Mouse (Mus musculus) hindbrain, embryonic 11.5 days (tissue): ENCODE measurements around the gene She. TPM values are rescaled to one million over a fixed set of nuclear protein-coding genes. Genes with fewer than 3 reads are reported as not detected.

ENCODE experiments used
- ATAC-seq: fragments of 200-750 bp; cut with Nextera tagmentation; 2 replicates; pipeline ENCODE4 v1.8.0; 2017; ENCODE audit warnings: mild to moderate bottlenecking, moderate TSS enrichment, moderate library complexity; ENCODE audit not compliant: low FRiP score
- DNase-seq: peaks from one replicate; pipeline ENCODE4 v3.0.0-alpha.2; 2015; ENCODE audit warnings: low spot score
- H3K27ac ChIP-seq: fragments of 300-500 bp; sonication (generic); 2 replicates; pipeline ENCODE4 v1.5.1; 2014; ENCODE audit warnings: mild to moderate bottlenecking, low read depth, low read length
- H3K27me3 ChIP-seq: fragments of 300-500 bp; sonication (generic); 2 replicates; pipeline ENCODE4 v1.6.1; 2014; ENCODE audit warnings: mild to moderate bottlenecking, low read length, moderate library complexity, mixed read lengths; ENCODE audit not compliant: control insufficient read depth, insufficient read depth
- H3K36me3 ChIP-seq: fragments of 300-500 bp; sonication (generic); 2 replicates; pipeline ENCODE4 v1.6.1; 2014; ENCODE audit warnings: mild to moderate bottlenecking, low read length, moderate library complexity, mixed read lengths; ENCODE audit not compliant: control insufficient read depth, insufficient read depth
- H3K4me1 ChIP-seq: fragments of 300-500 bp; sonication (generic); replicated peaks from 2 replicates; pipeline ENCODE4 v1.6.1; 2014; ENCODE audit warnings: low read length, mixed read lengths; ENCODE audit not compliant: control insufficient read depth, insufficient read depth
- H3K4me2 ChIP-seq: fragments of 300-500 bp; sonication (generic); replicated peaks from 2 replicates; pipeline ENCODE4 v1.6.1; 2014; ENCODE audit warnings: mild to moderate bottlenecking, low read depth, low read length
- H3K4me3 ChIP-seq: fragments of 300-500 bp; sonication (generic); 2 replicates; pipeline ENCODE4 v1.5.1; 2014; ENCODE audit warnings: low read depth, low read length
- H3K9ac ChIP-seq: fragments of 300-500 bp; sonication (generic); 2 replicates; pipeline ENCODE4 v1.6.1; 2014; ENCODE audit warnings: low read depth, low read length
- H3K9me3 ChIP-seq: fragments of 300-500 bp; sonication (generic); 2 replicates; pipeline ENCODE4 v1.6.1; 2016; ENCODE audit warnings: low read length; ENCODE audit not compliant: control insufficient read depth
- WGBS: fragments of 180-500 bp; shearing (Covaris S2); extraction: QIAGEN DNeasy Blood & Tissue Kit; methylation state at CpG from one replicate; pipeline ENCODE4 v1.1.7; 2014; 5-methylcytosine and 5-hydroxymethylcytosine counted together
- polyA plus RNA-seq: library from polyadenylated mRNA; unstranded; fragments of >200 nt; fragmentation: Nextera tagmentation; extraction: Ambion mirVana; gene quantifications from 2 replicates; pipeline ENCODE4 v1.2.1, GENCODE M21; 2014

She gene
- polyA plus RNA-seq, 1 experiment from 2014 or later = 2.2 TPM

DNA sequence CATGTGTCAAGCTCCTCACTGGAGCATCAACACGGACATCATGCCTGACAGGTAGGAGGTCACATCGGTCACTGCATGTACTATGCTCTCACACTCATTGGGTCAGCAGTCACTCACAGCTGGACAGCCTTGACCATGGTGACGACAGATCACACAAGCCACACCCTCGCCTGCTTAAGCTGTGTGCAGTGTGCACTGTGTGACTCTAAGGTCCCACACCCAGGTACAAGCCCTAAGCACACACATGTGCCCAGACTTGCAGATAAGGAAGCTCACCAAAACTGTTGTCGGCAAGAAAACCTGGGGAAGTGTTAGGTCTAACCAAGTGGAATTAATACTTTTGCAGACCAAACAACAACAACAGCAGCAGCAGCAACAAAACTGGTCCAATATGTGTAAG is 23.3 kb upstream of the She start:
- Histone ChIP-seq H3K9ac (no peak overlapping the region), H3K4me1 (no peaks in the 10 kb centered on the region), H3K36me3 (no peaks in the 10 kb centered on the region), H3K27ac (no peak overlapping the region), H3K9me3 (0 out of 2 replicates have a peak, but pooled peaks cover 2% of the 10 kb centered on the region), H3K4me2 (no peak overlapping the region), H3K4me3 (no peak overlapping the region), H3K27me3 (no peaks in the 10 kb centered on the region)
- DNase-seq (no peak), ATAC-seq (no peak)
- 85% methylated on average over 5 of the region's 5 CpGs for WGBS

DNA sequence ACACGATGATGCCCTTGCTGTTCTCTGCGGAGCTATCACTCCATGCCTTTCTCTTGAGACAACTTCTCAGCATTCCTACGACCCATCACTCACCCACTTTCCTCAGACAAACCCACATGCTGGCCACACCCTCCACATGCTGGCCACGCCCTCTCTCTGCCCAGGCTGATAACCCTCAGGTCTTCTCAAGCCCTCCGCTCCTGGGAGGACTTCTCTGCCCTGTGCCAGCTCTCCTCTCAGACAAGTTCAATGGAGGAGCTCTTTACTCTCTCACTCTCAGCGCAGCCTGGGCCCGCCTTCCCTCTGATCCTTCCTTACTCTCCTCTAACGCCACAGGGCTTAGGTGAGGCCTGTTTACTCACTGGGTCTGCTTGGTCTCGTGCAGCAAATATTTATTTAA is 22.5 kb upstream of the She start:
- Histone ChIP-seq H3K27me3 (no peaks in the 10 kb centered on the region), H3K9me3 (0 out of 2 replicates have a peak, but pooled peaks cover 2% of the 10 kb centered on the region), H3K4me2 (no peak overlapping the region), H3K4me3 (no peak overlapping the region), H3K27ac (no peak overlapping the region), H3K36me3 (no peaks in the 10 kb centered on the region), H3K9ac (no peak overlapping the region), H3K4me1 (no peaks in the 10 kb centered on the region)
- 61% methylated on average over 9 of the region's 9 CpGs for WGBS
- no peak for DNase-seq
- ATAC-seq = no peak

GRCm38 (mm10) chr3:89810841-89811240 is 20.3 kb upstream of the She start:
- Histone ChIP-seq H3K27me3 (no peaks in the 10 kb centered on the region), H3K4me3 (no peak overlapping the region), H3K9ac (no peak overlapping the region), H3K9me3 (0 out of 2 replicates have a peak, but pooled peaks cover 2% of the 10 kb centered on the region), H3K36me3 (no peaks in the 10 kb centered on the region), H3K4me1 (no peaks in the 10 kb centered on the region), H3K4me2 (no peak overlapping the region), H3K27ac (no peak overlapping the region)
- ATAC-seq (no peak), DNase-seq (no peak)

DNA sequence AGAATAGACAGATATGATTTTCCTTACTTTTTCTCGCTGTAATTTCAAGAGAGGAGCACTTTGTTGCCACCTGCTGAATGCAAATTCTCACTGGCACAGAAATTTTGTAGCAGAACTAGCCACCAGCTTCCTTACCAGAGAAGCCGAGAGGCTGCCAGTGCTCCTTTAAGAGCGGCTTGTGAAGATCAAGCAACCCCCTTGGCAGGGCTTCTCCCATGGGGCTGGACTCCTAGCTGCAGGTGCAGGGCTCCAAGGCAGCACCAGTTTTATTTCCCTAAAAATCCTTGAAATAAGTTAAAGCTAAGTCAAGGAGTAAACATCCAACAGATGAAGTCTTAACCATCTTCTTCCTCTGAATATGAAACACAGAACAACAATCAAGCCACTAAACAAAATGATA is 19.0 kb upstream of the She start:
- Histone ChIP-seq H3K27ac (no peak overlapping the region), H3K9me3 (0 out of 2 replicates have a peak, but pooled peaks cover 2% of the 10 kb centered on the region), H3K4me2 (no peak overlapping the region), H3K27me3 (no peaks in the 10 kb centered on the region), H3K4me3 (no peak overlapping the region), H3K4me1 (no peaks in the 10 kb centered on the region), H3K9ac (no peak overlapping the region), H3K36me3 (no peaks in the 10 kb centered on the region)
- DNase-seq (no peak), ATAC-seq (no peak)
- 76% methylated on average over 3 of the region's 3 CpGs for WGBS

GRCm38 (mm10) chr3:89814051-89814450 is 17.1 kb upstream of the She start:
- no peak overlapping the region for H3K4me2 ChIP-seq
- no peaks in the 10 kb centered on the region for H3K36me3 ChIP-seq
- no peak overlapping the region for H3K4me3 ChIP-seq
- no peak for DNase-seq
- no peak overlapping the region for H3K27ac ChIP-seq
- H3K9ac ChIP-seq = no peak overlapping the region
- H3K27me3 ChIP-seq = no peaks in the 10 kb centered on the region
- no peak for ATAC-seq
- no peaks in the 10 kb centered on the region for H3K4me1 ChIP-seq
- 0 out of 2 replicates have a peak, but pooled peaks cover 2% of the 10 kb centered on the region for H3K9me3 ChIP-seq
- 76% methylated on average over 7 of the region's 7 CpGs for WGBS

DNA sequence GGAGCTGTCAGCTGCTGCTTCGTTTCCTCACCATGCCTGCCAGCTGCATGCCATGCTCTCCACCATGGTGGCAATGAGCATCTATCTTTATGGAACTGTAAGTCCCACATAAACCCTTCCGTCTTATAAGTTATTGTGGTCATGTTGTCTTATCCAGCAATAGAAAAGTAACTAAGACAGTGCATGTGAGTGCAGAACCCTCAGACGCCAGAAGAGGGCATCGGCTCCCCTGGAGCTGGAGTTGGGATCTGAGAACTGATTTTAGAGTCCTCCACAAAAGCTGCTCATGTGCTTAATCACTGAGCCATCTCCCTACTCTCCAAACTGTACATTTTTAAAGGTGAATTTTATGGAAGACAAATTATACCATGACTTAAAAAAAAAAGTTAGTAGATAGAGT is 14.1 kb upstream of the She start:
- Histone ChIP-seq H3K9me3 (no peaks in the 10 kb centered on the region), H3K4me2 (no peak overlapping the region), H3K27ac (no peak overlapping the region), H3K4me1 (no peaks in the 10 kb centered on the region), H3K9ac (no peak overlapping the region), H3K36me3 (no peaks in the 10 kb centered on the region), H3K4me3 (no peak overlapping the region), H3K27me3 (no peaks in the 10 kb centered on the region)
- ATAC-seq (no peak), DNase-seq (no peak)
- WGBS = 63% methylated on average over 4 of the region's 4 CpGs

DNA sequence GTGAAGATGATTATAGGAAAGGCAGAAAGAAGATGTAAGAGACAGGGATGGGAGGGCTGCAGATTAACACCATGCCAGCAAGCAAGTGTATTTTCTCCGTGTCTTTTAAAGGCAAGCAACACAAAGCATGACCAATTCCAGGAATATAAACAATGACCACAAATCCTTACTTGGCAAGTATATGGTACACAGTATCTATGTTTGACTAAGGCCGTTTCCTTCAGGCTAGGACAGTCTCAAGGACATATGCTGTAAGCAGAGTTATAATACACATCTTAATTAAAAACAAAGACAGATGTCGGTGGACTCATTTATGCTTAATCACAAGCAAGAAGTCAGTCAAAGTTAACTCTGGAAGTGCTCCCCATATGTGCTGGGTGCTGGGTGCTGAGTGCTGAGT is 12.6 kb upstream of the She start:
- H3K36me3 ChIP-seq = no peaks in the 10 kb centered on the region
- H3K27me3 ChIP-seq = no peaks in the 10 kb centered on the region
- no peak overlapping the region for H3K27ac ChIP-seq
- no peaks in the 10 kb centered on the region for H3K9me3 ChIP-seq
- no peak overlapping the region for H3K4me3 ChIP-seq
- H3K4me2 ChIP-seq = no peak overlapping the region
- H3K9ac ChIP-seq = no peak overlapping the region
- WGBS = 82% methylated on average over 3 of the region's 3 CpGs
- ATAC-seq (no peak), DNase-seq (no peak)
- H3K4me1 ChIP-seq = no peaks in the 10 kb centered on the region

DNA sequence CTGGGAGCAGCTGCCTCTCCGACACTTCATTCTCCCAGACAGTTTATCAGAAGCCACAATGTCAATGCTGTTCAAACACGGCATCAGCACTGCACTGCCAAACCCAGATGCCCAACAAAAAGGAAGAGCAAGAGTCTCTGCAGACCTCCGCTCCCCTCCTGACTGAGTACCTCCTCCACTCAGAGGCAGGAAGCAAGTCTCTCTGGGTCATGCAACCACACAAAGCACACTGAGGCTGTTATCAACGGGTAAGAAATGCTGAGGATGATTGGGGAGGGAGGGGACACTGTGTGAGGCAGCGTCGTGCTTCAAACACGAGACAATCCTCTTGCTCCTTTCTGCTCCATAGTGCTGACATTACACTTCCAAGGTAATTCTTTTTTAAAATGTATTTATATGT is 11.3 kb upstream of the She start:
- no peak overlapping the region for H3K9ac ChIP-seq
- no peak overlapping the region for H3K27ac ChIP-seq
- no peaks in the 10 kb centered on the region for H3K27me3 ChIP-seq
- no peaks in the 10 kb centered on the region for H3K36me3 ChIP-seq
- 77% methylated on average over 7 of the region's 7 CpGs for WGBS
- H3K4me3 ChIP-seq = no peak overlapping the region
- H3K9me3 ChIP-seq = no peaks in the 10 kb centered on the region
- no peak overlapping the region for H3K4me2 ChIP-seq
- H3K4me1 ChIP-seq = no peaks in the 10 kb centered on the region
- no peak for DNase-seq
- no peak for ATAC-seq

DNA sequence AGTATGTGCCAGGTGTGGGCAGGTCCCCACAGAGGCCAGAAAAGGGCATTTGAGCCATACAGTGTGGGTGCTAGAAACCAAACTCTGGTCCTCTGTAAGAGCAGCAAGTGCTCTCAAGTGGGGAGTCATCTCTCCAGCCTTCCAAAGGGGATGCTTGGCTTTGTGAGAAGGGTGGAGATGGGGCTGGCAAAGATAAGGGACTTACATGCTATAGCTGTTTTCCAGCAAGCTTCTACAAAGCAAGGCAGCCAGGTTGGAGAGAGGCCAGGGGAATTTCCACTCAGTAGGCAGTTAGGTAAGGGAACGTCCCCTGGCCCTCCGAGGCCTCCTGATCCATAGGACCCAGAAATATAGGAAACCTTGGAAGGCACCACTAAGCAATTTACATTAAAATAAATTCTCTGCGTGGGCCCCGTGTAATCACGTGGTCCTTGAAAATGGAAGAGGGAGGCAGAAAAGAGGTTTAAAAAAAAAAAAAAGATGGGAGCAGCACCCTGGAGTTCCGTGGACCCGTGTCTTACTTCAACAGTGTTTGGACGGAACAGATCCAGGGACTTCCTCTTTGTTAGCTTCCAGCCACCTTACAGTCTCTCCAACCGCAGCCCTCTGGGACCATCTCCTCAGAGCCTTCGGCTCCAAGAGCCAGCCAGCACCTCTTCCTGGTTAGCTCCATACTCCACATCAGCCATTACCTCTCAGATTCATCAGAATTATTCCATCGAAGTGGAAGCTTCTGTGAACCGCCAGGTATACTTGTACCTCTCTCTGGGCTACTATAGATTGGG is 10.7 kb upstream of the She start:
- H3K36me3 ChIP-seq = no peaks in the 10 kb centered on the region
- 87% methylated on average over 12 of the region's 12 CpGs for WGBS
- DNase-seq (no peak), ATAC-seq (no peak)
- H3K9me3 ChIP-seq = no peaks in the 10 kb centered on the region
- no peak overlapping the region for H3K4me3 ChIP-seq
- H3K4me1 ChIP-seq = no peaks in the 10 kb centered on the region
- no peak overlapping the region for H3K9ac ChIP-seq
- no peak overlapping the region for H3K4me2 ChIP-seq
- no peak overlapping the region for H3K27ac ChIP-seq
- no peaks in the 10 kb centered on the region for H3K27me3 ChIP-seq
